Mouse (Mus musculus): ENCODE data around the gene Hcfc1r1. TPM values are rescaled to one million over a fixed set of nuclear protein-coding genes. Genes with fewer than 3 reads are reported as not detected.
A peak's percentile ranks its signal among the peaks of the same experiment; 100 is the strongest.

The Hcfc1r1 gene
- total RNA-seq, 1 experiment from 2014 or later, result 158 TPM

GRCm38 (mm10) chr17:23721886-23722285 lies 48.5 kb downstream of the Hcfc1r1 start:
- DNase-seq, result peak; percentile 48

GRCm38 (mm10) chr17:23722376-23723125 lies 49.2 kb downstream of the Hcfc1r1 start, which contains the start of gene 1520401A03Rik:
Gene 1520401A03Rik, minus strand, starts transcription at chr17:23722783.
- DNase-seq, result no peak

Other genes starting within 250 kb of the Hcfc1r1 start
- not detected in 2 replicates for gene Vmn2r117, start 193.9 kb upstream of the Hcfc1r1 start, total RNA-seq (2021)
- 9.2 and 9.9 TPM in 2 replicates for gene Zfp213, start 109.4 kb upstream of the Hcfc1r1 start, total RNA-seq (2021)
- gene Zfp13, start 74.1 kb upstream of the Hcfc1r1 start, total RNA-seq (2021), result 8.5 and 14.6 TPM in 2 replicates
- not detected in 2 replicates for gene Zscan10, start 72.7 kb upstream of the Hcfc1r1 start, total RNA-seq (2021)
- 0.37 and 0.53 TPM in 2 replicates for gene Mmp25, start 28.3 kb upstream of the Hcfc1r1 start, total RNA-seq (2021)
- gene Bicdl2, start 13.1 kb upstream of the Hcfc1r1 start, total RNA-seq (2021), result not detected in 2 replicates
- 25.2 and 26.3 TPM in 2 replicates for gene Thoc6, start 286 bp downstream of the Hcfc1r1 start, total RNA-seq (2021)
- 85.2 and 119 TPM in 2 replicates for gene Tnfrsf12a, start 3.9 kb downstream of the Hcfc1r1 start, total RNA-seq (2021)
- 0.30 TPM in 1 of 2 replicates, not detected in the other for gene Cldn6, start 5.7 kb downstream of the Hcfc1r1 start, total RNA-seq (2021)
- not detected in 2 replicates for gene Cldn9, start 10.4 kb downstream of the Hcfc1r1 start, total RNA-seq (2021)
- 1.9 and 3.8 TPM in 2 replicates for gene 1520401A03Rik, start 49.2 kb downstream of the Hcfc1r1 start, total RNA-seq (2021)
- 9.7 and 11.3 TPM in 2 replicates for gene Pkmyt1, start 52.7 kb downstream of the Hcfc1r1 start, total RNA-seq (2021)
- 11.3 and 14.3 TPM in 2 replicates for gene Paqr4, start 67.3 kb downstream of the Hcfc1r1 start, total RNA-seq (2021)
- not detected in 2 replicates for gene Kremen2, start 72.2 kb downstream of the Hcfc1r1 start, total RNA-seq (2021)
- 44.4 and 46.4 TPM in 2 replicates for gene Flywch1, start 98.0 kb downstream of the Hcfc1r1 start, total RNA-seq (2021)
- gene Flywch2, start 112.5 kb downstream of the Hcfc1r1 start, total RNA-seq (2021), result 6.5 and 9.8 TPM in 2 replicates
- 515 and 599 TPM in 2 replicates for gene Srrm2, start 116.9 kb downstream of the Hcfc1r1 start, total RNA-seq (2021)
- gene Elob, start 155.5 kb downstream of the Hcfc1r1 start, total RNA-seq (2021), result 376 and 380 TPM in 2 replicates
- not detected in 2 replicates for gene Prss33, start 162.5 kb downstream of the Hcfc1r1 start, total RNA-seq (2021)
- not detected in 2 replicates for gene Prss32, start 170.3 kb downstream of the Hcfc1r1 start, total RNA-seq (2021)
- 0.56 TPM in 1 of 2 replicates, not detected in the other for gene Prss41, start 170.6 kb downstream of the Hcfc1r1 start, total RNA-seq (2021)
- gene Prss21, start 194.5 kb downstream of the Hcfc1r1 start, total RNA-seq (2021), result not detected in 2 replicates
- gene Dcpp1, start 207.3 kb downstream of the Hcfc1r1 start, total RNA-seq (2021), result not detected in 2 replicates
- gene Dcpp2, start 207.3 kb downstream of the Hcfc1r1 start, total RNA-seq (2021), result not detected in 2 replicates
- gene Dcpp3, start 243.9 kb downstream of the Hcfc1r1 start, total RNA-seq (2021), result not detected in 2 replicates

All from adrenal gland, postnatal 14 days (tissue).